Mouse (Mus musculus) mature B cell (primary cell): ENCODE results near the gene Ccnb1.
"Not testable (repeated sequence)": the region's sequence is repeated elsewhere in the genome, so short reads cannot be mapped to it uniquely, and the experiment has no call there.

Source experiments
- in situ Hi-C: fragments of 300-500 bp; cut with MboI; formaldehyde crosslinking; loops from 2 replicates; pipeline ENCODE4 v1.14.3; 2019

Gene Ccnb1

DNA sequence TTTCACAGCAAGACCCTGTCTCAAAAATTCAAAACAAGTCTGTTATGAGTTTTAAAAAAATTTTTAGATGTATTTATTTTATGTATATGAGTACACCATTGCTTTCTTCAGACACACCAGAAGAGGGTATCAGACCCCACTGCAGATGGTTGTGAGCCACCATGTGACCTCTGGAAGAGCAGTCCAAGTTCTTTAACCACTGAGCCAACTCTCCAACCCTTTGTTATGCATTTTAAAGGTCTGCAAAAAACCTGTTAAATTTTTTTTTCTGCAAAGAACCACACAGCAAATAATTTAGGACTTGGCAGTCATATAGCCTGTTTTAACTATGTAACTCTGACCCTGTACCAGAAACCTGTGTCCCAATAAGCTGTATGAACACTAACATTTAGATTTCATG, 11.7 kb downstream of the Ccnb1 start:
- in situ Hi-C loops: no loop called here

DNA sequence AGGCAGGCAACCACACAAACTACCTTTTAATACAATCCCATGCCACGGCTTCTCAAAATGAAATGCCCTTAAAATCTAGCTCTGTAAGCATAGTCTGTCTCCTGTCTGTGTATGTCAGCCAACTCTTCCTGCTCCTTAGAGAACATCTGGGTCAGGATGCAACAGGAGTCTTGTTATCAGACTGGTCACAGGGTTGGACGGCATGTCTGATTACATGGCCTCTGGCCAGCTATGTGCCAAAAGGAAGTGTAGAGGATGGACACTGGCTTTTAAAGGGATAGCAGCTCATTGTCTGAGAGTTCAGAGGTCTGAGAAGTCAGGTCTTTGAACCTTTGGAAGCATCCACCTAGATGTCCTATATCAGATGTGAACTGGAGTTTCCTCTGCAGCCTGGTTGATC, 31.0 kb downstream of the Ccnb1 start:
- in situ Hi-C loops: no loop called here

DNA sequence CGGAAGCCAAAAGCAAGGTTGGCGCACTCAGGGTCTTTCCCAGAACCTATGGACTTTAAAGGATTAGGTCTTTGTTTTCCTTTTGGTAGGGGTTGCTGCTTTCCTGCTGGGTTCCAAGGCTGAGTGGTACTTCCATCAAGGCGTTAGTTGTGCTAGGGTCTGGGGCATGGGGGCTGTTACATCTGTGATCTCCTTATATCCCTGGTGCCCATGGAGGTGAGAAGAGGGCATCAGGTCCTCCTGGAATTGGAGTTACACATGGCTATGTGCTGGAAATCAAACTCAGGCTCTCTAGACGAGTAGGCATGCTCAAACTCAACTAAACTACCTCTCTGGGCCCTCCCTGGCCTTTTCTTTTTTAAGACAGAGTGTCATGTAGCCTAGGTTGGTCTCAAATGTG, 32.2 kb downstream of the Ccnb1 start:
- in situ Hi-C loops: no loop called here

DNA sequence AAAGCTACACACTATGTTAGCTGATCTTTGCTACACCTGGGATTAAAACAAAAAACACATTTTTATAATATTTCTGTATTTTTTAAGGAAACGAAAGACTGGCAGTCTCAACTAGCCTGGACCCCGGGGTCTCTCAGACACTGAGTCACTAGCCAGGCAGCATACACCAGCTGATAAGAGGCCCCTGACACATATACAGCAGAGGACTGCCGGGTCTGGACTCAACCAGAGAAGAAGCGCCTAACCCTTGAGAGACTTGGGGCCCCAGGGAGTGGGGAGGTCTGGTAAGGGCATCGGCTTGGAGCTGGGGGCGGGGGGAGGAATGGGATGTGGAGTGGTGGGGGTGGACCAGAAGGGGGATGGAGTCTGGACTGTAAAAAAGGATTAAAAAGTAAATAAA, 33.4 kb downstream of the Ccnb1 start:
- in situ Hi-C loops: no loop called here

DNA sequence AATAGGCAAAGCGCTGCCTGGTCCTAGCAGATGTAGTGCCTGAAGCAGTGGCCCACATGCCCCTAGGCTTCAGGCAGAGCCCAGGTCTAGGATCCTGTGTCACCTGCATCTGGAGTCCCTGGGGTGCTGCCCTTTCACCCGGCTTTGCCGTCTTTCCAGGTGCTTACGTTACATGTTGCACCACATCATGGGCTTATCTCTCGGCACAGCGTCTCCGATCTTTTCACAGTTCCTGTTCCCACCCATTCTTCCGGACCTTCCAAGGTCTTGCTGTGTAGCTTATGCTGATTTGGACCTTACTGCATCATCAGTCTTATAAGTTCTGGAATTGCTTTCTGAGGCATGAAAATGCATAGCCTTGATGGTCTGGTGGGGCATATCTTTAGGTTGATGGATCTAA, 33.8 kb downstream of the Ccnb1 start:
- in situ Hi-C loops: no loop called here

DNA sequence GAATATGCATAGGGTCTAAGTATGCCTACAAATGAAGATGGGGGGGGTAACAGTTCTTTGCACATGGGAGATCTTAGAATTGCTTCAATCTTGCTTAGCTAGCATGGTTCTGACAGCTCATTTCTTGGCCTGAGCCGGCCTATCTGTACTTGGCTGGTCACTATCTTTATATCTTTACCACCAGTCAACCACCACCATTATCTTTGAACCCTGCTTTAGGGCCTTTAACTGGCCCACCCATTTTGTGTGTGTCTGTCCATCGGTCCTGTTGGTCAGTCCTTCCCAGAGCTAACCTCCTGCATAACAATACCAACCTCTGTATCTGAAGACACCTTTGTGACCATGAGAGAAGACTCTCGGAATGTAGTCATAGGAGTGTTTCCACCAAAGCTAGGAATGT, 35.0 kb downstream of the Ccnb1 start:
- in situ Hi-C loops: no loop called here

DNA sequence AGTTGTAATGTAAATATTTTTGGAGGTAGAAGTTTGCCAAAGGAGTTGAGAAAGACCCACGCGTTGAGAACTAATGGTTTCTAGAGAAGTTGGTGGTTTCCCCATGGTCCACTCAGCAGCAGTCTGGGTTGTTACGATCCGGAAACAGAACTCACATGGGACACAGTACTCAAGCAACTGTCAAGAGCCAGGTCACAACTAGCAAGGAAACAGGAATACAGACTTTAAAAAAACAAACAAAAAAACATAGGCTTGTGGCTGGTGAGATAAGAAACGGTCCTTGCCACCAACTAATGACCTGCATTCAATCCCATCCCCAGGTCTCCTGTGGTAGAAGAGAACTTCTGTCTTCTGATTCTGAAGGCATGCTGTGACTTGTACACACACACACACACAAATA, 35.6 kb downstream of the Ccnb1 start:
- in situ Hi-C loops: no loop called here

DNA sequence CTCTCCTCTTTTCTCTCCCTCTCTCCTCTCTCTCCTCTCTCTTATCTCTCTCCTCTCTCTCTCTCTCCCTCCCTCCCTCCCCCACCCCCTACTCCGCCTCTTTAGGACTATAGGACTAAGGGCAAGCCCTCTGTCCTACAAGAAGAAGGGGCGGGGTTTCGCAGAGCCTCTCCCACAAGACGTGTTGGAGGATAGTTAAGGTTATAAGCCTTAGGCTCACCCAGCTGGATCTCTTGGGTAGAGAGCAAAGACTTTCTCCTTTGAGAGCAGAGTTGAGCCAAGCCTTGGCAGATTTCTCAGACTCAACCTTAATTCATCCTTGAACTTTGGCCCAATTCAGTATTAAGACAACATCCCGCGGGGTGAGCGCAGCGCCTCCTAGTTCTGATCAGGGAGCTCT, 37.7 kb downstream of the Ccnb1 start:
- in situ Hi-C loops: no loop called here

DNA sequence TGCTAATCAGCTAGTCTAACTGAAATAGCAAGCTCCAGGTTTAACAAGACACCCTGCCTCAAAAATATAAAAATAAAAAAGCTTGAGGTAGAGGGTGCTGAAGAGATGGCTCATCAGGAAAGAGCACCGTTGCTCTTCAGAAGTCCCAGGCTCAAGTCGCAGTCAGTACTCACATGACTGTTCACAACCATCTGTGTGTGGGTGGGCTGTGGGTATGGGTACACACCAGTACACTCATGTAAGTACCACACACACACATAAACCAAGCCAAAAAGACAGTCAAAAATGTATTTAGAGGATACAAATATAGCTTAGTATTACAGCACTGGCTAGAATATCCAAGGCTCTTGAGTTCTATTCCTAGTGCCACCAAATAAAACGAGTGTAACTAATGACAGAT, 40.3 kb downstream of the Ccnb1 start:
- in situ Hi-C loops: no loop called here

DNA sequence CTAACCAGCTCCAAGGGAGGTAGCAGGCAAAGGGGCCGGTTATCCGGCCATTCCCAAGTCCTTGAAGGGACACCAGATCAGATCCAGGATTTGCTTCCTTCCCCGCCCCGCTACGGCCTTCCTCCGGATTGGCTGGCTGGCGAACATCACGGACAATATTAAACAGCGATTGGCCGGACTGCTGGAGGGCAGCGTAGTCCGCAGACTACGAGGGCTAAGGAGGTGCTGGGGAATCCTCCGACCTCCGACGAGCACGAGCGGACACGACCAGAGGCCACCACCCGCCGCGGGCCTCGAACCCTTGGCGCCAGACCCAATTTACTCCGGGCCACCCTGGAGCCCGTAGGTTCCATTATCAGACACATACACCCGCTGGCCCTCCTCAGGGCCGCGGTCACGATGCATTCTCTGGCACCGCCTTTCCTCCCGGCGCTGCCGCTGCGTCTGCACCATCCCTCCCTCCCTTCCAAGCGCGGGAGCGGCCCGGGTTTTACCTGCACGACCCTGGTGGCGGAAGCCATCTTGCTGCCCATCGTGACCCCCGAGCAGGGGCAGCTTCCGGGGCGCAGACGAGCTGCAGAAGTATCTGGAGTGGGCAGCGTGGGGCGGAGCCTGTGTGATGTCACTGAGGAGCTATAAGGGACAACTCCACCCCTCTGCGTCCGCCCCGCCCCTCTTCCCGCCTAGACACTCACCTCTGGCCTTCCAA, 42.2 kb downstream of the Ccnb1 start, which contains the start of gene Mrps36:
Gene Mrps36, minus strand, starts transcription at position 624 of the 709 bp plus-strand sequence.
- in situ Hi-C loops: no loop called here

DNA sequence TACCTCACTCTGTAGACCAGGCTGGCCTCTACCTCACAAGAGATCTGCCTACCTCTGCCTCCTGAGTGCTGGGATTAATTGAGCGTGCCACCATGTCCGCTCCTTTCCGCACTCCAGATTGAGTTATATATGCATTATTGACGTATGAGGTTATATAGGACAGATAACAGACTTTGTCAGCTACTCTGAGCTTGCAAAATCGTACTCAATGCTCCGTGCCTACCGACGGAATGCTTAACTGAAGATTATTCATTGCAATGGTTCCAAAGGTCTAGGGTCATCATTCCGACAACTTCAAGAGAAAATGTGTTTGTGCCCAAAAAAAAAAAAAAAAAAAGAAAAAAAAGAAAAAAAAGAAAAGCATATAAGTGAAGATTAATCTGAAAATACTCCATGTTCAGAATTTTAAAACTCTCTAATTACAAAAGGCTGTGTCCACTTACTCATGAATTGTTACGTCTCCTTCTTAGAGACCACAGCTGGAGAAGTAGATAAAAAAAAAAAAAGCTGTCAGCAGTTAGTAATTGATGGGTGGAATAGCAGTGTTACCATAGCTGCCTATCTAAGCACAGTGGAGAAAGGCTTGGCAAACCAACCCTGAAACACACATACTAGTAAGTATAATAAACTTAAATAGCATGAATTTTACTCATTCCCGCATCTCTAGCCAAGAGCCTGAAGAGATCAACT, 42.9 kb downstream of the Ccnb1 start:
- in situ Hi-C loops: no loop called here

DNA sequence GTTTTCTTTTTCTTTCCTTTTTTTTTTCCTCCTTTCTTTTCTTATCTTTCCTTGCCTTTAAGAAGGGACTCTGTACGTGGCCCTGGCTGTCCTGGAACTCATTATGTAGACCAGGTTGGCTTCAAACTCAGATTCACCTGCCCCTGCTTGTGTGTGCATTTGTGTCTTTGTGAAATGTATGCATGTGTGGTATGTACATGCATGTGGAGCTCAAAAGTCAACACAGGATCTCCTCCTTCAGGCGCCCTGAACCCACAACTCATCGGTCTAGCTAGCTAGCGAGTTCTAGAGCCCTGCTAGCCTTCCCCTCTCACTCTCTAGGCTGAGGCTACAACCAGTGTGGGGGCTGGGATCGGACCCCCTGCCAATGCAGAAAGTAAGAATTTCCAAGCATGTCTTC, 43.5 kb downstream of the Ccnb1 start:
- in situ Hi-C loops: no loop called here

DNA sequence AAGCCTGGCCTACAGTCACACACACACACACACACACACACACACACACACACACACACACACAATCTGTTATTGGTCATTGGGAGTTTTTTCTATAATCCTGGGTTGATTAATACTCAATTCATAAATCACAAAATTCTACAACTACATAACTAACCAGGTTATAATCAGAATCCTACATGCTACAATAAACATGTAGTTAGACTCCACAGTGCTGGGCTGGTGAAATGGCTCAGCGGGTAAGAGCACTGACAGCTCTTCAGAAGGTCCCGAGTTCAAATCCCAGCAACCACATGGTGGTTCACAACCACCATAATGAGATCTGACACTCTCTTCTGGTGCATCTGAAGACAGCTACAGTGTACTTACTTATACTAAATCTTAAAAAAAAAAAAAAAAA, 53.6 kb downstream of the Ccnb1 start:
- in situ Hi-C loops: no loop called here

DNA sequence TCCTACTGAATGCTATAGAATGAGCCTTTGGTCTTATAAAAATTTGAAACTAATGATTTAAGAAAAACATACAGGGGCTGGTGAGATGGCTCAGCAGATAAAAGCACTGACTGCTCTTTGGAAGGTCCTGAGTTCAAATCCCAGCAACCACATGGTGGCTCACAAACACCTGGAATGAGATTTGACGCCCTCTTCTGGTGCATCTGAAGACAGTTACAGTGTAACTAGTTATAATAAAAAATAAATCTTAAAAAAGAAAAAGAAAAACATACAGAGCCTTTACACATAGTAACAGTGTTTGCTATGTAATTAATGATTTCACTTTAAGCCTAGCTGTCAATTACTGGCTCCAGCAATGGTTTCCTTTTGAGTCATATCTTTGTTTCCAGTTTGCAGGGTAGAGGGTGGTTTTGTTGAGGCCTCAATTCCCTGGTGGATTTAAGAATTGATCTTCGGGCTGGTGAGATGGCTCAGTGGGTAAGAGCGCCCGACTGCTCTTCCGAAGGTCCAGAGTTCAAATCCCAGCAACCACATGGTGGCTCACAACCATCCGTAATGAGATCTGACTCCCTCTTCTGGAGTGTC, 54.8 kb downstream of the Ccnb1 start:
- in situ Hi-C loops: not testable (repeated sequence)

DNA sequence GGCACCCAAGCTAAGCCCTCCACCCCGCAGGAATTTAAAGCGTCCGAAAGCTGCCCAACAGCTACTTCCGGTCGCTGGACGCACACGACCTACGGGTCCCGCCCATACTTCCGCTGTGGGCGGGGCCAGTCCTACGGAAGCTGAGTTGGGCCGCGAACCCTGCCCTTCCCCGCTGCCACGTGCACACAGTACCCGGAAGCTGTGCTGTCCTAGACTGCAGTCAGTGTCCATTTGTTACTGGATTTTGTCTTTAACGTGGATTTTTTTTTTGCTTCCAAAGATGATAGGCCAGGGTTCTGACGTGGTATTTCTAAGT, 55.6 kb downstream of the Ccnb1 start, which contains the start of gene Cdk7:
Gene Cdk7, minus strand, starts transcription at position 79 of the 316 bp plus-strand sequence.
- in situ Hi-C loops: no loop called here

DNA sequence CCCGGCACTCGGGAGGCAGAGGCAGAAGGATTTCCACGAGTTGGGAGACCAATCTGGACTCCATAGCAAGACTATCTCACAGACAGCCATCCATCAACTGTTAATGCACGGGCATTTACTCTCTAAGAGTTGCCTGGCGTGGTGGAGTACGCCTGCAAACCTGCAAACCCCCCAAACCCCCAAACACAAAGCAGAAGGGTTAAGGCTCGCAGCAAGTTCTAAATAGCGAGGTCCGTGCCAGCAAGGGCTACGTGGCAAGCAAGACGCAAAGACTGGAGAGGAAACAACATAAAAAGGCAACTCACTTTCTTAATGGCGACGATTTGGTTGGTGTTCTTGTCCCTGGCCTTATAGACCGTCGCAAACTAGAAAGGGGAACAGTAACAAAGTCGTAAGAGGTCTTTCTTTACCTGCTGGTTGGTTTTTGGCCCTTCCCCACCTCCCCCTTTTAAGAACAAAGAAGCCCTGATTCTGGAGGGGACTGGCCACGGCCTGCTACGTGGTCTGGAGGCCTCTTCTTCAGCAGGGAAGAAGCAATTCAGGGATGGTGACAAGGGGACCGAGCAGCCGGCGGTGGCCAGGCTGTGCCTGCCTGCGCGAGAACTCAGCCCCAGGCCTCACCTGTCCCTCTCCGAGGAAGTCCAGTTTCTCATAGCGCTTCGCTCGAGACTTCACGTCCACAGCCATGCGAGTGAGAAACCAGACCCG, 56.1 kb downstream of the Ccnb1 start:
- in situ Hi-C loops: no loop called here
